Mouse (Mus musculus) small intestine, adult 2 months (tissue): ENCODE results near the gene Dupd1.

Experiments used
- CTCF ChIP-seq: fragments of 200-500 bp; IDR thresholded peaks from 2 replicates; pipeline ENCODE4 v1.5.1; 2012; ENCODE audit warnings: low read depth, mild to moderate bottlenecking, control low read depth, inconsistent platforms, low read length, moderate library complexity, mixed read lengths; ENCODE audit not compliant: insufficient replicate concordance, insufficient read length; ENCODE audit errors: extremely low read depth
- POLR2A ChIP-seq: fragments of 200-500 bp; IDR thresholded peaks from 2 replicates; pipeline ENCODE4 v1.6.1; 2012; ENCODE audit warnings: low read depth, mild to moderate bottlenecking, control low read depth, inconsistent platforms, low read length, moderate library complexity

DNA sequence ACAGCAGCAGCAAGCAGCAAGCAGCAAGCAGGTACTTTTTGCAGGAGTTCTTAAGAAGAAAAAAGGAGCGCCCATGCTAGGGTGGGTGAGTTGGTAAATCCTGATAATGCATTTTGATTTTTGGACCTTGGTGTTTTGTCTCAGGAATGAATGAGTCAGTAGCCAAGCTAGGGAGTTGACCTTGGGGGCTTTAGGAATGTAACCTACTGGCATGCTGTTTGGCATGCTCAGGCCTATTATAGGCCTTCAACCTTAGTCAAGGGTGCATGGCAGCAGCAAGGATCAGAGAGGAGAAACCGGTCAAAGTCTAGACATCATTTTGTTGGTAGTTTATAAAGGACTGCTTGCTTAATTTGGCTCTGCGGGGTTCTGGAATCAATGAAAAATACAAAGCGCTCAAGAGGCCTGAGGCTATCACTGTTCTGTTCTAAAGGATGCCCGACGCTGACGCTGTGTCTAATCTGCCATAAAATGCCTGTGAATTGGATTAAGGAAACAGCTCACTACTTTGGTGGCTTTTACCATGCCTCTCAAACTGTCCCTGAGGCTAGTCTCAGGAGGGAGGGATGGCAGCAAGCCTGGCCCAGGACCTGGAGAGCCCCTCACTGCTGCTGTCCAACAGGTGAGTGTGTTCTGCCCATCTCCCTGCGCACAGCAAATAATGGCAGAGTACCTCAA lies 7.8 kb upstream of the Dupd1 start:
- TF ChIP-seq POLR2A: no peak
- no peak for TF ChIP-seq CTCF
